Mouse (Mus musculus): ENCODE measurements around the gene Atp6v1e2. TPM values are rescaled to one million over a fixed set of nuclear protein-coding genes. Genes with fewer than 3 reads are reported as not detected.

The Atp6v1e2 gene
- polyA plus RNA-seq (2012; rRNA removed) (not detected in 2 replicates), polyA plus RNA-seq (2014; fragmentation: Nextera tagmentation; extraction: Ambion mirVana) (not detected in 2 replicates)

DNA sequence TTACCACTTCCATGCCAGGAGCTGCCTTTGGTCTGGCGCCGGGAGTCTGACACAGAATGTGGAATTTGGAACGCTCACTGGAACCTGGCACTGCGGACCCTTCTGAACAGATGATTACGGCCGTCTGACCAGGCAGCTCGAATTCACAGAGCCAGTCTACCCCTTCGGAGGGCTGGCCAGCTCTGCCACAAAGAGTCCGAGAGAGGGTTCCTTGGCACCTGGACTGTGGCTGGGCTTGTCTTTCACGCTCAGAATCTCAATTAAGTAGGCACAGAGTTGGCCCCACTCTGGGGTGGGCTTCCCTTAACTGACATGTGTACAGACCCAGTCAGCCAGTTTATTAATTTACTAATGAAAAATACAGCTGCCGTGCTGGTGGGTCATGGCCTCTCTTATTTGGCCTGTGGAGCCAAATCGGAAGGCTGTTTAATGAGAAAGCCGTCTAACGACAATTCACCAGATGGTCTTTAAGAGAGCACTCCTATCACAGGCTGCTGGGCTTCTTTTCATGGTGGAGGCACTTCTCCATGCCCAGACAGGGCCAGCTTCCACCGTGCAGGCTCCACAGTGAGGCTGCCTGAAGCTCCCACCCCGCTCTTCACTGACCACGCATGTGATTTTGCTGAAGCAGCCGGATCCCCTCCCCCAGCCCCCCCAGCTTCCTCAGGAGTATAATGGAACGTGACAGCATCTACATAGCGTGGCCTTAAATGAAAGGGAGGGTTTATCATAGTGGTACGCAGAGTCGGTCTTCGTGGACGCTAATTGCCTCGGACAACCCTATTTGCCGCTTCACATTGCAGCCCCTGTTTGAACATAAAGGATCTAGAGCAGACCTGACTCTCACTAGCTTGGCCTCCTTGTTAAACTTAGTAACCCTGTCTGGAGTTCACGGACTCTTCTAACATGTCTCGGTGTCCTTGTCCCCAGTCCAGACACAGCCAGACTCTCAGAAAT lies at the start of gene Atp6v1e2:
TSS of gene Atp6v1e2 (minus strand) at position 58 of the 957 bp plus-strand sequence.
- no peaks in the 10 kb centered on the region for H3K27me3 ChIP-seq (ENCODE audit: control insufficient read depth, insufficient read depth, low read length)
- H3K9me3 ChIP-seq (ENCODE audit: control insufficient read depth, low read length) = no peaks in the 10 kb centered on the region
- H3K4me1 ChIP-seq (ENCODE audit: control insufficient read depth, insufficient read depth, low read length) = peaks cover 9% of the 10 kb centered on the region; the same call in 1 of the 2 replicates
- TF ChIP-seq POLR2A (IDR thresholded peaks at IDR 0.05; ENCODE audit: borderline replicate concordance, extremely low read depth, insufficient read depth, insufficient read length) = no peak
- WGBS = 56% methylated on average over 28 of the region's 28 CpGs
- no peak within 1 kb of the TSS for H3K4me2 ChIP-seq (replicated peaks; ENCODE audit: low read depth, low read length, severe bottlenecking)
- ATAC-seq (ENCODE audit: low FRiP score, low read depth) (no peak), DNase-seq (ENCODE audit: low spot score) (no peak)
- peak within 1 kb of the TSS; percentile 15 for H3K27ac ChIP-seq (replicated peaks; ENCODE audit: low read depth, low read length)
- H3K9ac ChIP-seq (ENCODE audit: low read depth, low read length, severe bottlenecking) = no peak within 1 kb of the TSS
- H3K36me3 ChIP-seq (ENCODE audit: control insufficient read depth, insufficient read depth, low read length) = no peaks in the 10 kb centered on the region
- H3K4me3 ChIP-seq (replicated peaks; ENCODE audit: low read length) = no peak within 1 kb of the TSS

GRCm38 (mm10) chr17:86997323-86997722 lies 49.6 kb upstream of the Atp6v1e2 start:
- no peak for ATAC-seq (ENCODE audit: low FRiP score, low read depth)
- H3K4me1 ChIP-seq (ENCODE audit: control insufficient read depth, insufficient read depth, low read length) = no peaks in the 10 kb centered on the region

GRCm38 (mm10) chr17:86991306-86991705 lies 43.6 kb upstream of the Atp6v1e2 start:
- 82% methylated on average over 8 of the region's 8 CpGs for WGBS
- TF ChIP-seq POLR2A (IDR thresholded peaks at IDR 0.05; ENCODE audit: borderline replicate concordance, extremely low read depth, insufficient read depth, insufficient read length) = no peak
- Histone ChIP-seq H3K36me3 (ENCODE audit: control insufficient read depth, insufficient read depth, low read length) (0 out of 2 replicates have a peak, but pooled peaks cover 4% of the 10 kb centered on the region), H3K9me3 (ENCODE audit: control insufficient read depth, low read length) (no peaks in the 10 kb centered on the region), H3K4me3 (replicated peaks; ENCODE audit: low read length) (no peak overlapping the region), H3K27ac (replicated peaks; ENCODE audit: low read depth, low read length) (no peak overlapping the region), H3K4me1 (ENCODE audit: control insufficient read depth, insufficient read depth, low read length) (0 out of 2 replicates have a peak, but pooled peaks cover 5% of the 10 kb centered on the region), H3K27me3 (ENCODE audit: control insufficient read depth, insufficient read depth, low read length) (no peaks in the 10 kb centered on the region), H3K9ac (ENCODE audit: low read depth, low read length, severe bottlenecking) (no peak overlapping the region), H3K4me2 (replicated peaks; ENCODE audit: low read depth, low read length, severe bottlenecking) (no peak overlapping the region)
- DNase-seq (ENCODE audit: low spot score) (no peak), ATAC-seq (ENCODE audit: low FRiP score, low read depth) (no peak)

More at GRCm38 (mm10) chr17:86997323-86997722, 49.6 kb upstream of the Atp6v1e2 start:
- Histone ChIP-seq H3K27me3 (ENCODE audit: control insufficient read depth, insufficient read depth, low read length) (no peaks in the 10 kb centered on the region), H3K27ac (replicated peaks; ENCODE audit: low read depth, low read length) (no peak overlapping the region), H3K36me3 (ENCODE audit: control insufficient read depth, insufficient read depth, low read length) (peaks cover 33% of the 10 kb centered on the region), H3K4me2 (replicated peaks; ENCODE audit: low read depth, low read length, severe bottlenecking) (no peak overlapping the region), H3K9me3 (ENCODE audit: control insufficient read depth, low read length) (no peaks in the 10 kb centered on the region), H3K9ac (ENCODE audit: low read depth, low read length, severe bottlenecking) (no peak overlapping the region), H3K4me3 (replicated peaks; ENCODE audit: low read length) (no peak overlapping the region)
- no peak for TF ChIP-seq POLR2A (IDR thresholded peaks at IDR 0.05; ENCODE audit: borderline replicate concordance, extremely low read depth, insufficient read depth, insufficient read length)
- DNase-seq (ENCODE audit: low spot score) = no peak
- 93% methylated on average over 6 of the region's 6 CpGs for WGBS

- Histone ChIP-seq H3K9ac (ENCODE audit: low read depth, low read length, severe bottlenecking) (no peak overlapping the region), H3K4me3 (replicated peaks; ENCODE audit: low read length) (no peak overlapping the region), H3K4me2 (replicated peaks; ENCODE audit: low read depth, low read length, severe bottlenecking) (no peak overlapping the region), H3K4me1 (ENCODE audit: control insufficient read depth, insufficient read depth, low read length) (0 out of 2 replicates have a peak, but pooled peaks cover 5% of the 10 kb centered on the region), H3K36me3 (ENCODE audit: control insufficient read depth, insufficient read depth, low read length) (peaks cover 4% of the 10 kb centered on the region; the same call in 1 of the 2 replicates), H3K27me3 (ENCODE audit: control insufficient read depth, insufficient read depth, low read length) (no peaks in the 10 kb centered on the region), H3K27ac (replicated peaks; ENCODE audit: low read depth, low read length) (no peak overlapping the region), H3K9me3 (ENCODE audit: control insufficient read depth, low read length) (no peaks in the 10 kb centered on the region)
- peak; percentile 56 for DNase-seq (ENCODE audit: low spot score)
- TF ChIP-seq POLR2A (IDR thresholded peaks at IDR 0.05; ENCODE audit: borderline replicate concordance, extremely low read depth, insufficient read depth, insufficient read length) = no peak
- ATAC-seq (ENCODE audit: low FRiP score, low read depth) = peak; percentile 73
- 79% methylated on average over 6 of the region's 6 CpGs for WGBS
Observed at GRCm38 (mm10) chr17:86988601-86989184, 41.0 kb upstream of the Atp6v1e2 start.

DNA sequence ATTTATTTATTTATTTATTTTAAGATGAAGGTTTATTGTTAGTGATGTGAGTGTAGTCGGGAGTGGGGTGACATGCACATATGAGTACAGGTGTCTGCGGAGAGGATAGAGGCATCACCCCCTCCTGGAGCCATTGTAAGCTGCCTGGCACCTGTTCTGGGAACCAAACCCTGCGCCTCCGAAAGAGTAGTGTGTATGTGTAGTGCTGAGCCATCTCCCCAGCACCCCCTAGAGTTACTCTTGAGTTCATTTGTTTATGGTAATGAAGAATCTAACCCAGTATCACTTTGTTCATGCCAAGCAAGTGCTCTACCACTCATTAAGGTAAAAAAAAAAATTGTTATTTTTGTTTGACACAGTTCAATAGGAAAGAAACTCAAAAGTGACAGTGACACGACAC lies 40.5 kb upstream of the Atp6v1e2 start:
- Histone ChIP-seq H3K4me2 (replicated peaks; ENCODE audit: low read depth, low read length, severe bottlenecking) (no peak overlapping the region), H3K4me3 (replicated peaks; ENCODE audit: low read length) (no peak overlapping the region), H3K27ac (replicated peaks; ENCODE audit: low read depth, low read length) (no peak overlapping the region), H3K9me3 (ENCODE audit: control insufficient read depth, low read length) (no peaks in the 10 kb centered on the region), H3K4me1 (ENCODE audit: control insufficient read depth, insufficient read depth, low read length) (0 out of 2 replicates have a peak, but pooled peaks cover 5% of the 10 kb centered on the region), H3K9ac (ENCODE audit: low read depth, low read length, severe bottlenecking) (no peak overlapping the region), H3K27me3 (ENCODE audit: control insufficient read depth, insufficient read depth, low read length) (no peaks in the 10 kb centered on the region), H3K36me3 (ENCODE audit: control insufficient read depth, insufficient read depth, low read length) (peaks cover 8% of the 10 kb centered on the region; the same call in 1 of the 2 replicates)
- peak; percentile 50; the same call in 1 of the 2 replicates for ATAC-seq (ENCODE audit: low FRiP score, low read depth)
- WGBS = 88% methylated on average over 5 of the region's 5 CpGs
- peak; percentile 31 for DNase-seq (ENCODE audit: low spot score)
- no peak for TF ChIP-seq POLR2A (IDR thresholded peaks at IDR 0.05; ENCODE audit: borderline replicate concordance, extremely low read depth, insufficient read depth, insufficient read length)

All from limb, embryonic 14.5 days (tissue).